Mouse (Mus musculus): ENCODE results near the gene Grid2.

DNA sequence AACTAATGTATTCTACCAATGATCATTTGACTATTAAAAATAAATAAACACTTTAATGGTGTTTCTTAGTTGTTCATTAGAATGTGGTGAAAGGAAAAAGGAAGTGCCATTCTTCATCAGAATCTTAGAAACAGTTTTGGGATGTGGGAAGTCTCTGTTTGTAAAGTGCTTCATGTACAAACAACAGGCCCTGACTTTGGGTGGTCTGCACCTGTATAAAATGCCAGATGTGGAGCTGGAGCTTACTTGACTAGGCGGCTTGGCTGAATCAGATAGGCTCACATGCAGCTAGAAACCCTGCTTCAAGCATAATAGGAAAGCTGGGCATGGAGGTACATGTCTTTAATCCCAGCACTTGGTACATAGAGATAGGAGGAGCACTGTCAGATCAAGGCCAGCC lies 791.1 kb downstream of the Grid2 start:
- TF ChIP-seq POU5F1 (IDR thresholded peaks at IDR 0.05; ENCODE audit: borderline replicate concordance, low read length) (no peak), CTCF (conservative IDR thresholded peaks at IDR 0.05; ENCODE audit: low read length) (no peak)

All from E14TG2a.4 (cell line).